Mouse (Mus musculus): ENCODE data around the gene Galnt18. TPM values are rescaled to one million over a fixed set of nuclear protein-coding genes. Genes with fewer than 3 reads are reported as not detected.

Gene Galnt18
- total RNA-seq, 2 experiments from 2014 or later, result 47.6 to 55.3 TPM

GRCm38 (mm10) chr7:111778212-111778611 lies 1.6 kb downstream of the Galnt18 start:
- DNase-seq (ENCODE audit: low spot score in 2 of 2), result peak in 1 of 2 experiments; percentile 11

GRCm38 (mm10) chr7:111777186-111777585 lies 2.6 kb downstream of the Galnt18 start:
- intact Hi-C loops (cut with DNase I), result loop anchor here (5.0 kb wide), 2 partner anchors 55 to 595 kb away; no protein-coding TSS in a partner anchor
- DNase-seq (ENCODE audit: low spot score in 2 of 2), result no peak

More at GRCm38 (mm10) chr7:111778212-111778611, 1.6 kb downstream of the Galnt18 start:
- intact Hi-C loops (cut with DNase I), result loop anchor here (5.0 kb wide), 2 partner anchors 56 to 596 kb away; no protein-coding TSS in a partner anchor

DNA sequence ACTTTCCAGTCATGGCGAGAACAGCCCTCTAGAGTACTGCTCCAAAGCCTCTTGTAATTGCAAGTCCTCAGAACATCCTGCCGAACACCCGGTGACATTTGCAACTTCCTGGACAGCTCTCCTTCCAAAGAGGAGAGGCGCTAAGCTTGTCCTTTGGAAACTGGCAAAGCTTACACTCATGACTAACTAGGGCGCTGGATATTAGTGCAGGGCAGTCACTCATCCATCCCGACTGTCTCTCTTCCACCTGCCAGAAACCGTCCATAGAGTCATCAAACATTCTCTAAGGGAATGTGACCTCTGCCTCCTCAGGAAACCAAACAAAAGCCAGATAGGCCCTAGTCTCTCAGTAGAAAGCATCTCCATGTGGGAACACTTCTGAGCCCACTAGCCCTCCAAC lies 3.6 kb downstream of the Galnt18 start:
- intact Hi-C loops (cut with DNase I), result loop anchor here (5.0 kb wide), 2 partner anchors 54 to 594 kb away; no protein-coding TSS in a partner anchor
- no peak for DNase-seq (ENCODE audit: low spot score in 2 of 2)

DNA sequence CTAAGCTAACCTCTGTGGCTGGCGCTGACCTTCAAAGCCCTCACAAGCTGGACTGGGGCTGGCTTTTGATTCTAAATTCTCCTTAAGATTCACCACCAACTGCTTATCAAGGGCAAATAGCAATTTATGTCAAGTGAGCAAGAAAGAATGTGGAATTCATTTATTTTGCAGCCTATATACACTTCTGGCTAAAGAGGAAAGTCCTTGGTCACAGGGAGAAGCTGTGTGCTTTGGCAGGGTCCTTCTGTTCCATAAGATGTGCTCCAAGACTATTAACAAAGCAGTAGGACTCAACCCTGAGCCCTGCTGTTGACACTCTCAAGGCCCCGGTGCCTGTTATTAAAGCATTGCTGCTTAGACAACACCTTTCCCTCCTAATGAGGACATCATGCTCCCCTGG lies 7.4 kb downstream of the Galnt18 start:
- no peak for DNase-seq (ENCODE audit: low spot score in 2 of 2)
- intact Hi-C loops (cut with DNase I), result no loop called here

GRCm38 (mm10) chr7:111771251-111771801 lies 8.5 kb downstream of the Galnt18 start:
- no peak for DNase-seq (ENCODE audit: low spot score in 2 of 2)
- intact Hi-C loops (cut with DNase I), result no loop called here

GRCm38 (mm10) chr7:111770585-111770984 lies 9.2 kb downstream of the Galnt18 start:
- intact Hi-C loops (cut with DNase I), result no loop called here
- no peak for DNase-seq (ENCODE audit: low spot score in 2 of 2)

DNA sequence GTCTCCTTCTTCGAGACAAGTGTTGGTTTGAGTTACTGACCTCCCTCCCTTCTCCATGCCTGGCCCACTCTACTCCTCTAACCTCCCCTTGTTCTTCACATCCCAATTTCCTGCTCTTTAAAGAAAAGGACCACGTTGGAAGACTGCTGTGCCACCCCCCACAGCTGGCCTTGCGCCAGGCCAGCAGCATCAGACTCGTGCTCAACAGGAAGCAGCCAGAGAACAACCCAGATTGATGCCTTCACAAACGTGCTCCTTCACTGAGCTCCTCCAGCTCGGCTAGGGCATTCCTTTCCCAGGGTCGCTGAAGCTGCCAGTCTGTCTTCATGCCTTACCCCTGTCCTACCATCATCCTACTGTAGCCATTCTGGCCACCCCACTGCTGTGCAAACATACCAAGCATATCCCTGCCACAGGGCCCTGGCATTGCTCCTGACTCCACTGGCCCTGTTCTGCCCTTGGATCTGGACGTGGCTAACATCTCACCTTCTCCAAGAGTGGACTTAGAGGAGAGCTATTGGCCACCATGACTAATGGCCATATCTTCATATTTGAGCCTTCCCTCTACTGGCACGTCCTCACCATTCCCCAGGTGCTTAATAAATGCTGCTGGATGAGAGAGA lies 13.5 kb downstream of the Galnt18 start:
- intact Hi-C loops (cut with DNase I), result no loop called here
- DNase-seq (ENCODE audit: low spot score in 2 of 2), result no peak

DNA sequence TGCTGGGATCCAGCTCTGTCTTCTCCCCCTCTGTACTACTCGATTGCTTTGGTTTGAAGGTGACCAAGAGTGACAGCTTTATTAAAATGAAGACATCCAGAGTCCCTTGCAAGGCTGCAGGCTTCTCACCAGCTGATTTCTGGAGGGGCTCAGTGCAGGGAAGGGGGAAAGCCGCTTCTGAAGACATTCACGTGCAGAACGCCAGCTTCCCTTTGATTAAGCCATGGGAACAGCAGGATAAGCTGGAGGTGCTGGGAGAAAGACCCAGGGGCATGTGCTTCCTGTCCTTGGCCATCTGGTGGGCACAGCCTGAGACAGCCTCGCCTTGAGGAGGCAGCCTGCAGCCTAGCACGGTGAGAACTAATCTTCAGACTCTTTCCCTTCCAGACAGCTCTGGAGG lies 17.0 kb downstream of the Galnt18 start:
- intact Hi-C loops (cut with DNase I), result no loop called here
- DNase-seq (ENCODE audit: low spot score in 2 of 2), result no peak

DNA sequence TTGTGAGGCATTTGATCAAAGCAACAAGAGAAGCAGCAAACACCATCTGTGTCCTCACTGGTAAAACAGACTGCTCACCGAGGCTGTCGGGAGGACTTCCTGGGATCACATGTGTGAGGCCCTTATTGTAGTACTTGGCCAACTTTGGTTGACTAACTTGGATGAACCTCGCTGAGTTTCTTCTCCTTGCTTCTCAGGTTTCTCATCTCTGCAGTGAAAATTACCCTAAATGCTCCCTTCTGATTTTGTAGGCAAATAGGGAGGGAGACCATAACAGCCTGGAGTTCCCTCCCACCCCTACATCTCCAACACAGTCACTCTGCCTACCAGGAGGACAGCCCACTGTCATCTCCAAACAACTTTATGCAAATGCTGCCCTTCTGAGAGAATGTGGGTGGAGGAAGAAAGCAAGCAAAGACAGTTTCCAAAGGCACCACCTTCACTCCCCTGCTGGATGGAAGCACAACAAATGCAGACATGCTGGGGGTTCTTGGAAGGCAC lies 31.2 kb downstream of the Galnt18 start:
- intact Hi-C loops (cut with DNase I), result no loop called here
- peak; percentile 32 to 63 for DNase-seq (ENCODE audit: low spot score in 2 of 2)

- DNase-seq (ENCODE audit: low spot score in 2 of 2), result no peak
- intact Hi-C loops (cut with DNase I), result no loop called here
These were observed 35.0 kb downstream of the Galnt18 start for GRCm38 (mm10) chr7:111744770-111745169.

DNA sequence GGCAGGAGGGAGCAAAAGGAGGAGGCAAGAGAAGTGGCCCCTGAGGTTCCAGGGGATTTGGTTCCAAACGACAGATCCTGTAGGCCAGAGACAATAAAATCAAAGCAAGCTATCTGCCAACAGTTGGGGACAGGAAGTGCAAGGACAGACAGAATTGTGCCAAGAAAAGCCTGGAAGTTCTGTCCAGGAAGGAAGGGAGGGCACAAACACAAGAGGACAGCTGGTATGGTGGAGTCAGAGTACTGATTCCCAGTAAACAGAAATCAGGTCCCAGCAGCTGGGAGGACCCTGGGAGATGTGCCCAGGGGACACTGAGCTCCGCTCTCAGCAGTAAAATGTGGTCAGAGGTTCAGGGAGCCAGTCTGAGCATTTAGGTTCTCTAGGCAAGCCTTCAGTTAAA lies 38.2 kb downstream of the Galnt18 start:
- intact Hi-C loops (cut with DNase I), result no loop called here
- no peak for DNase-seq (ENCODE audit: low spot score in 2 of 2)

GRCm38 (mm10) chr7:111740091-111740490 lies 39.7 kb downstream of the Galnt18 start:
- intact Hi-C loops (cut with DNase I), result no loop called here
- DNase-seq (ENCODE audit: low spot score in 2 of 2), result no peak

DNA sequence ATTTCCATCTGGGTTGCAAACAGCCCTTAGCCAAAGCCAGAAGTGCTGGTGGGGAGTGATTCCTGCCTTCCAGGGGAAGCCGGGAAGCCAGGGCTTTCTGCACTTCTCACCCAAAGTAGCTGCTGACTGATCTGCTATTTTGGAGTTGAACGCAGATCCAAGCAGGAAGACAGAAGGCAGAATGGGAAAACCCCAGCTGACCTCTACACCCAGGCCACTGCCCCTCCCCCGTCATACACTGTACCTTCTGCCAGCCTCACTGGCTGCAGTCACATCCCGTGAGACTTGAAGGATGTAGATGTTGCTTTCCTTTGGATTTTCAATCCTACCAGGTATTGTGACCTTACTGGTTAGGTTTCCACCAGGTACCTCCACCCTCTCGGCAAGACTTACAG lies 40.4 kb downstream of the Galnt18 start:
- intact Hi-C loops (cut with DNase I), result no loop called here
- no peak for DNase-seq (ENCODE audit: low spot score in 2 of 2)

DNA sequence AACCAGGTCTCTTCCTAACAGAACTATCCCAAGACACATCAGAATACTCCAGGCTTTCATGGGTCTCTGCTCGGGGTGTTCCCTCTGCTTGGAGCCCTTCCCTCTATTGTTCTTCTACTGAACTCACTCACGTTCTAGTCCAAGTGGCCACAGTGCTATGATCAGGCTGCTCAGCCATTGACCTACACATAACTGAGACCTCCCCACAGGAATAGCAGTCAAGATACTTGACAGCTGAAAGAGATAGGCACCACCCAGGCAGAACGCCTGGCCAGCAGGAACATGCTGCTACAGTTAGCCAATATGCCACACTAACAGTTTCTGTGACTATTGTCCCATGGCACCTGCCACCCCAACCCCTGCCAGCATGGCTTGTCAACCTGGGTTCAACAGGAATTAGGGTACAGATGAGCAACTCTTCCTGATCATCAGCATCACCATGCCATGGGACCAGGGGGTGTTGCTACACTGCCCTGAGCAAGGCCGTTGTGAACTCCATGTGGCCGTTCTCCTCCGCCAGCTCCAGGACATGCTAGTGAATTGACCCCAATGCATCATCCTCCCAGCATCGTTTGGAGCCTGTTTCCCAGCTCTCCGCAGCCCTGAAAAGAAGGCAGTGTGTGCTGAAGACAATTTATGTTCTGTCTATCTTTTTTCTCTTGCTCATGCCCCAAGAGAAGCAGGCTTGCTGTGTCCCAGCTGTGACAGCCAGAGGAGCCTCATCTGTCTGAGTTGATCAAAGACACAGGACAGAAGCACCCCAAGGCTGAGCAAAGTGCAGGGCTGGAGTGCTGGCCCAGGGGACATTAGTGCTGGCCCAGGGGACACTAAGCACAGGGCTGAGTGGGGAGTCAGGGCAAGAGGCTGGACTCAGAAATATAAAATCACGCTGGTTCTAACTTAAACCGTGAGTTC lies 41.1 kb downstream of the Galnt18 start:
- DNase-seq (ENCODE audit: low spot score in 2 of 2), result no peak
- intact Hi-C loops (cut with DNase I), result no loop called here

GRCm38 (mm10) chr7:111737426-111737825 lies 42.4 kb downstream of the Galnt18 start:
- DNase-seq (ENCODE audit: low spot score in 2 of 2), result no peak
- intact Hi-C loops (cut with DNase I), result no loop called here

DNA sequence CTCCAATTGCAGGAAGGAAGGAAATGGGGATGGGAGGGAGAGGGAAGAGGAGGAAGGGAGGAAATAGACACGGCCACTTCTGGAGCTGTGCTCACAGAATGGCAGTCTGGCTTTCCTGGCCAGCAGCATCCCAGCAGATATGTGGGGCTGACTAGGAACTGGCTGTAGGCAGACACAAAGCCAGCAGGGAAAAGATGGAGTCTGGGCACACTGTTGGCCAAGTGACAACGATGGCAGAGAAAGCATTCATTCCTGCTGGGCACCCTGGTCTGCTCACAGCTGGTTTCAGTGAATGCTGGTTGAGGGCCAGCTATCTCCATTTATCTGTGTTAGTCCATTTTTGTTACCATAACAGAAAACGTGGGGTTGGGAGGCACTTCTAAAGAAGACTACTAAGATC lies 43.4 kb downstream of the Galnt18 start:
- DNase-seq (ENCODE audit: low spot score in 2 of 2), result peak in 1 of 2 experiments; percentile 45
- intact Hi-C loops (cut with DNase I), result no loop called here

DNA sequence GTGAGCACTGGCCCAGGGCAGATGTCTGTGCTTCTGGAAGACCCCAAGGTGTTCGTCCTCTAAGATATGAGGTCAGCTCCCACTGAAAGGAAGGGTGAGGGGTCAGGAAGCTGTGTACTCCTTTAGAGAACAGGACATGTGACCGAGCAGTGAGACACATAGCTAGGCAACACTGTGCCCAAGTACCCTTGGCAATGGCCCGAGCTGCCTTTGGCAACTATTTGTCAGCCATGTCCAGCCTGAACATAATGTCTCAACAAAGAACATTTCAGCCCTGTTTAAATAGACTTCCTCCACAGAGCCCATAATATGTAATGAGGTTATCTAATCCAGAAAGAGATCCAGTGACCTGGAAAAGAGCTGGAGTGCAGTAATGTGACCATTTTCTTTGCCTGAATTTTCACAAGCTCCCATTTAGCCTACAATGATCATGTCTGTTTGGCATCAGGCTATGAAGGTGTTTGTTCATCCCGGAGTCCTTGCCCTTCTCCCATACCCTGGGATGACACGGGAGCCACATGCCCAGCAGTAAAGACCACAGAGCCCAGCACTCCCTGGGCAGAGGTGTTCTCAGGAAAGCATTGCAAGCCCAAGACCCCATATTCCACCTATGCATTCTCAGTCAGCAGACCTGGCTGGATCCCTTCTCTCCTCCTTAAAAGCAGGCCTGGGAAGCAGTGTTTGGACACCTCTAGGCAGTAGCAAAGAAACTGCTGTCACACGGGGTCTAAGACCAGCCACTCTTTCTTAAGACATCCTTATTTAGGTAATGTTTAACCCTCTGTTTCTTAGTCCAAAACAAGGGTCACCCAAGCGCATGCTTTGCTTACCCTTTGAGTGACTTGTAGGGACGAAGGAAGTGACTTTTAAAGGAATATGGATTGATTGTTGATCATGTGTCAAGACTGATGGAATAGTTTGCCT lies 49.2 kb downstream of the Galnt18 start:
- peak in 1 of 2 experiments; percentile 56 for DNase-seq (ENCODE audit: low spot score in 2 of 2)
- intact Hi-C loops (cut with DNase I), result no loop called here

DNA sequence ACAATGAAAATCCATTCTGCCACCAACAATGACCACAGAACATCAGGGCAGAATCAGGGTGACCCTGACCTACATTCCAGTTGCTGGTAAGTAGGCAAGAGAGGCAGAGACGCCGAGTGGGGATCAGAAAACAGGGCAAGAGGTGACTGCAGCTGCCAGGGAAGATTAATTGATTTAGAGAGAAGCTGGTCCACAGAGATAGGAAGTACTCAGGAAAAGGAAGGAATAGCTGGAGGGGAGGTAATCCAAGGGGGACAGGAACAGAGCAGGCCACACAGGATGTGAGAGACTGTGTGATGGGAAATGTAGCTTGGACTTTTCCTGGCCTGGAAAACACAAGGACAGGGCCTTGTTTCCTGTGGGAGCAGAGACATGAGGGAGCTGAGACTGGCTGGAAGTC lies 52.8 kb downstream of the Galnt18 start:
- DNase-seq (ENCODE audit: low spot score in 2 of 2), result no peak
- intact Hi-C loops (cut with DNase I), result no loop called here

GRCm38 (mm10) chr7:111724730-111725129 lies 55.0 kb downstream of the Galnt18 start:
- DNase-seq (ENCODE audit: low spot score in 2 of 2), result no peak

More at GRCm38 (mm10) chr7:111724730-111725129, 55.0 kb downstream of the Galnt18 start:
- intact Hi-C loops (cut with DNase I), result loop anchor here (5.0 kb wide), 1 partner anchor 53 kb away; the partner anchor contains the start of gene Galnt18

Measured in left cerebral cortex, postnatal 14 days (tissue).